Mouse (Mus musculus) heart, embryonic 11.5 days (tissue): ENCODE results near the gene Gm10401. TPM values are rescaled to one million over a fixed set of nuclear protein-coding genes. Genes with fewer than 3 reads are reported as not detected.

ENCODE experiments used
- ATAC-seq: fragments of 200-750 bp; cut with Nextera tagmentation; replicated peaks from 2 replicates; pipeline ENCODE4 v1.8.0; 2017; ENCODE audit warnings: moderate library complexity; ENCODE audit not compliant: insufficient number of reproducible peaks, low FRiP score, low TSS enrichment
- H3K27ac ChIP-seq: fragments of 300-500 bp; sonication (generic); 2 replicates; pipeline ENCODE4 v1.5.1; 2014; ENCODE audit warnings: mild to moderate bottlenecking, low read depth, low read length
- H3K27me3 ChIP-seq: fragments of 300-500 bp; sonication (generic); 2 replicates; pipeline ENCODE4 v1.6.1; 2014; ENCODE audit warnings: mild to moderate bottlenecking, low read length, mixed read lengths; ENCODE audit not compliant: control insufficient read depth, insufficient read depth
- H3K36me3 ChIP-seq: fragments of 300-500 bp; sonication (generic); 2 replicates; pipeline ENCODE4 v1.6.1; 2014; ENCODE audit warnings: mild to moderate bottlenecking, low read length, moderate library complexity, mixed read lengths; ENCODE audit not compliant: control insufficient read depth, insufficient read depth
- H3K4me1 ChIP-seq: fragments of 300-500 bp; sonication (generic); 2 replicates; pipeline ENCODE4 v1.6.1; 2014; ENCODE audit warnings: low read length; ENCODE audit not compliant: control insufficient read depth, insufficient read depth
- H3K4me2 ChIP-seq: fragments of 300-500 bp; sonication (generic); 2 replicates; pipeline ENCODE4 v1.6.1; 2014; ENCODE audit warnings: mild to moderate bottlenecking, moderate library complexity
- H3K4me3 ChIP-seq: fragments of 300-500 bp; sonication (generic); 2 replicates; pipeline ENCODE4 v1.5.1; 2014; ENCODE audit warnings: low read depth, low read length
- H3K9ac ChIP-seq: fragments of 300-500 bp; sonication (generic); 2 replicates; pipeline ENCODE4 v1.6.1; 2014; ENCODE audit warnings: mild to moderate bottlenecking, low read depth, low read length, moderate library complexity
- H3K9me3 ChIP-seq: fragments of 300-500 bp; sonication (generic); replicated peaks from 2 replicates; pipeline ENCODE4 v1.6.1; 2016; ENCODE audit warnings: low read length; ENCODE audit not compliant: control insufficient read depth
- WGBS: fragments of 180-500 bp; shearing (Covaris S2); extraction: QIAGEN DNeasy Blood & Tissue Kit; methylation state at CpG from one replicate; pipeline ENCODE4 v1.1.7; 2014; ENCODE audit not compliant: insufficient replicate concordance; 5-methylcytosine and 5-hydroxymethylcytosine counted together
- polyA plus RNA-seq: library from polyadenylated mRNA; unstranded; fragments of >200 nt; fragmentation: Nextera tagmentation; extraction: Ambion mirVana; gene quantifications from 2 replicates; pipeline ENCODE4 v1.2.1, GENCODE M21; 2014

Gene Gm10401
- polyA plus RNA-seq: 19.1 and 19.2 TPM in 2 replicates

- Histone ChIP-seq H3K4me1 (peaks cover 8% of the 10 kb centered on the region; the same call in 1 of the 2 replicates), H3K36me3 (peaks cover 34% of the 10 kb centered on the region), H3K9me3 (no peaks in the 10 kb centered on the region), H3K27ac (no peak within 1 kb of the TSS), H3K4me2 (no peak within 1 kb of the TSS), H3K27me3 (no peaks in the 10 kb centered on the region), H3K9ac (no peak within 1 kb of the TSS), H3K4me3 (no peak within 1 kb of the TSS)
- WGBS: 94% methylated on average over 8 of the region's 8 CpGs
- ATAC-seq: no peak
Observed at GRCm38 (mm10) chr5:115098195-115098594, at the start of gene Gm10401. Gene Gm10401, minus strand, starts transcription at chr5:115098295.

GRCm38 (mm10) chr5:115147388-115147787 is 49.3 kb upstream of the Gm10401 start:
- Histone ChIP-seq H3K4me1 (peaks cover 11% of the 10 kb centered on the region), H3K9ac (no peak overlapping the region), H3K27ac (no peak overlapping the region), H3K27me3 (no peaks in the 10 kb centered on the region), H3K36me3 (peaks cover 43% of the 10 kb centered on the region), H3K9me3 (no peaks in the 10 kb centered on the region), H3K4me3 (no peak overlapping the region), H3K4me2 (no peak overlapping the region)
- ATAC-seq: no peak
- 70% methylated on average over 3 of the region's 3 CpGs for WGBS

- no peak overlapping the region for H3K4me3 ChIP-seq
- H3K27ac ChIP-seq: no peak overlapping the region
Observed at GRCm38 (mm10) chr5:115146747-115147130, 48.6 kb upstream of the Gm10401 start.

GRCm38 (mm10) chr5:115145976-115146746 is 48.1 kb upstream of the Gm10401 start:
- H3K27ac ChIP-seq: no peak overlapping the region
- 84% methylated on average over 6 of the region's 6 CpGs for WGBS
- H3K27me3 ChIP-seq: no peaks in the 10 kb centered on the region
- no peak for ATAC-seq
- H3K4me1 ChIP-seq: no peaks in the 10 kb centered on the region
- H3K9me3 ChIP-seq: no peaks in the 10 kb centered on the region
- no peak overlapping the region for H3K4me2 ChIP-seq
- peaks cover 43% of the 10 kb centered on the region for H3K36me3 ChIP-seq
- H3K4me3 ChIP-seq: no peak overlapping the region
- no peak overlapping the region; the same call in 1 of the 2 replicates for H3K9ac ChIP-seq

More at GRCm38 (mm10) chr5:115146747-115147130, 48.6 kb upstream of the Gm10401 start:
- H3K4me2 ChIP-seq: no peak overlapping the region
- no peak overlapping the region for H3K9ac ChIP-seq
- H3K36me3 ChIP-seq: peaks cover 43% of the 10 kb centered on the region
- H3K4me1 ChIP-seq: peaks cover 5% of the 10 kb centered on the region; the same call in 1 of the 2 replicates
- no peak for ATAC-seq
- no peaks in the 10 kb centered on the region for H3K27me3 ChIP-seq
- H3K9me3 ChIP-seq: no peaks in the 10 kb centered on the region

- H3K9ac ChIP-seq: no peak overlapping the region; the same call in 1 of the 2 replicates
- H3K4me3 ChIP-seq: no peak overlapping the region
- peaks cover 39% of the 10 kb centered on the region for H3K36me3 ChIP-seq
- H3K4me2 ChIP-seq: no peak overlapping the region
- no peaks in the 10 kb centered on the region for H3K27me3 ChIP-seq
- ATAC-seq: no peak
- no peaks in the 10 kb centered on the region for H3K9me3 ChIP-seq
- 77% methylated on average over 11 of the region's 11 CpGs for whole genome bisulfite sequencing
- H3K4me1 ChIP-seq: no peaks in the 10 kb centered on the region
- no peak overlapping the region for H3K27ac ChIP-seq
Observed at GRCm38 (mm10) chr5:115145253-115145968, 47.3 kb upstream of the Gm10401 start.

- no peak overlapping the region for H3K9ac ChIP-seq
- H3K9me3 ChIP-seq: no peaks in the 10 kb centered on the region
- H3K4me2 ChIP-seq: no peak overlapping the region
- peaks cover 30% of the 10 kb centered on the region for H3K36me3 ChIP-seq
- H3K27ac ChIP-seq: no peak overlapping the region
- H3K4me1 ChIP-seq: no peaks in the 10 kb centered on the region
- no peak overlapping the region for H3K4me3 ChIP-seq
- no peak for ATAC-seq
- H3K27me3 ChIP-seq: no peaks in the 10 kb centered on the region
- 78% methylated on average over 6 of the region's 6 CpGs for WGBS
Observed at GRCm38 (mm10) chr5:115144471-115144870, 46.4 kb upstream of the Gm10401 start.

- H3K4me3 ChIP-seq: no peak overlapping the region
- H3K9me3 ChIP-seq: no peaks in the 10 kb centered on the region
- no peak overlapping the region for H3K4me2 ChIP-seq
- no peaks in the 10 kb centered on the region for H3K4me1 ChIP-seq
- 78% methylated on average over 10 of the region's 10 CpGs for WGBS
- peaks cover 23% of the 10 kb centered on the region for H3K36me3 ChIP-seq
- no peak overlapping the region for H3K9ac ChIP-seq
- H3K27ac ChIP-seq: no peak overlapping the region
- no peak for ATAC-seq
- no peaks in the 10 kb centered on the region for H3K27me3 ChIP-seq
Observed at GRCm38 (mm10) chr5:115143552-115143951, 45.5 kb upstream of the Gm10401 start.

GRCm38 (mm10) chr5:115142166-115142697 is 44.1 kb upstream of the Gm10401 start:
- peaks cover 9% of the 10 kb centered on the region for H3K36me3 ChIP-seq

More at GRCm38 (mm10) chr5:115142166-115142697, 44.1 kb upstream of the Gm10401 start:
- Histone ChIP-seq H3K27ac (no peak overlapping the region), H3K4me1 (no peaks in the 10 kb centered on the region), H3K9me3 (no peaks in the 10 kb centered on the region), H3K4me3 (no peak overlapping the region), H3K4me2 (no peak overlapping the region), H3K9ac (no peak overlapping the region), H3K27me3 (no peaks in the 10 kb centered on the region)
- no peak for ATAC-seq
- 88% methylated on average over 9 of the region's 9 CpGs for WGBS
